Comparison of ENCODE assay signal across 18 mouse cellular contexts in genomic region chr4:82396003-82396402, GRCm38 (mm10).
"Had no signal": no experiment of that assay in that cellular context is flagged by ENCODE, and none has a peak within 500 bp of the region (broad histone marks: within the 10 kb centered on the region; RNA-seq: fewer than 3 reads in every experiment).

No protein-coding gene starts in this region.

- H3K27me3 ChIP-seq: liver, embryonic 13.5 days; midbrain, embryonic 12.5 days; midbrain, embryonic 15.5 days; neural tube, embryonic 12.5 days; neural tube, embryonic 15.5 days had no signal

- H3K9ac ChIP-seq: liver, embryonic 13.5 days; lung, embryonic 14.5 days; midbrain, embryonic 12.5 days; midbrain, embryonic 15.5 days; neural tube, embryonic 12.5 days; neural tube, embryonic 15.5 days had no signal

- H3K9me3 ChIP-seq: liver, embryonic 13.5 days; midbrain, embryonic 12.5 days; midbrain, embryonic 15.5 days; neural tube, embryonic 12.5 days; neural tube, embryonic 15.5 days had no signal

- DNase-seq: layer of hippocampus, postnatal 36 days; liver, embryonic 13.5 days; lung, embryonic 14.5 days; right cerebral cortex, adult 18-20 months; right cerebral cortex, postnatal 14 days; right cerebral cortex, postnatal 4 days; thymus, adult 2 months; thymus, postnatal 14 days; thymus, postnatal 4 days had no signal

- H3K4me2 ChIP-seq: liver, embryonic 13.5 days; lung, embryonic 14.5 days; midbrain, embryonic 12.5 days; midbrain, embryonic 15.5 days; neural tube, embryonic 12.5 days; neural tube, embryonic 15.5 days had no signal

- H3K4me3 ChIP-seq: left cerebral cortex, adult 2 months; liver, embryonic 13.5 days; midbrain, embryonic 12.5 days; midbrain, embryonic 15.5 days; neural tube, embryonic 12.5 days; neural tube, embryonic 15.5 days had no signal

- H3K36me3 ChIP-seq: liver, embryonic 13.5 days; midbrain, embryonic 12.5 days; midbrain, embryonic 15.5 days; neural tube, embryonic 12.5 days; neural tube, embryonic 15.5 days had no signal

- H3K27ac ChIP-seq: kidney, postnatal 0 days; left cerebral cortex, adult 2 months; liver, embryonic 13.5 days; macrophage; midbrain, embryonic 12.5 days; midbrain, embryonic 15.5 days; neural tube, embryonic 12.5 days; neural tube, embryonic 15.5 days; stomach, postnatal 0 days had no signal

- ATAC-seq: lung, postnatal 0 days; midbrain, embryonic 15.5 days had no signal
